Mouse (Mus musculus) 3T3-L1 (cell line): ENCODE results near the gene Nrarp.

Experiments used
- DNase-seq: peaks from one replicate; pipeline ENCODE4 v3.0.0-alpha.2; 2015; ENCODE audit warnings: low read depth, low spot score

Gene Nrarp

GRCm38 (mm10) chr2:25180478-25180903, at the start of gene Nrarp:
Gene Nrarp, plus strand, starts transcription at chr2:25180758.
- DNase-seq = no peak

GRCm38 (mm10) chr2:25131601-25132000, 49.0 kb upstream of the Nrarp start:
- DNase-seq = no peak

GRCm38 (mm10) chr2:25137832-25138231, 42.7 kb upstream of the Nrarp start:
- DNase-seq = no peak

GRCm38 (mm10) chr2:25141185-25141584, 39.4 kb upstream of the Nrarp start:
- DNase-seq = no peak

GRCm38 (mm10) chr2:25141921-25142320, 38.6 kb upstream of the Nrarp start:
- no peak for DNase-seq

- DNase-seq = peak; percentile 76
Measured at GRCm38 (mm10) chr2:25145346-25145745, 35.2 kb upstream of the Nrarp start.

- no peak for DNase-seq
Measured at GRCm38 (mm10) chr2:25147398-25147797, 33.2 kb upstream of the Nrarp start.

- DNase-seq = no peak
Measured at GRCm38 (mm10) chr2:25147892-25148291, 32.7 kb upstream of the Nrarp start.

- peak; percentile 40 for DNase-seq
Measured at GRCm38 (mm10) chr2:25149643-25150042, 30.9 kb upstream of the Nrarp start.

GRCm38 (mm10) chr2:25151280-25151956, 29.1 kb upstream of the Nrarp start:
- no peak for DNase-seq

GRCm38 (mm10) chr2:25156177-25156576, 24.4 kb upstream of the Nrarp start:
- DNase-seq = no peak

- DNase-seq = peak; percentile 58
Measured at GRCm38 (mm10) chr2:25156990-25157389, 23.6 kb upstream of the Nrarp start.

GRCm38 (mm10) chr2:25157655-25158054, 22.9 kb upstream of the Nrarp start:
- DNase-seq = peak; percentile 75

GRCm38 (mm10) chr2:25167481-25167880, 13.1 kb upstream of the Nrarp start:
- DNase-seq = no peak

- DNase-seq = no peak
Measured at GRCm38 (mm10) chr2:25167919-25168664, 12.5 kb upstream of the Nrarp start.

GRCm38 (mm10) chr2:25168665-25168978, 11.9 kb upstream of the Nrarp start:
- DNase-seq = no peak

- DNase-seq = no peak
Measured at GRCm38 (mm10) chr2:25169778-25170177, 10.8 kb upstream of the Nrarp start.

- no peak for DNase-seq
Measured at GRCm38 (mm10) chr2:25170326-25171100, 10.0 kb upstream of the Nrarp start.

GRCm38 (mm10) chr2:25171101-25171768, 9.3 kb upstream of the Nrarp start:
- DNase-seq = no peak

GRCm38 (mm10) chr2:25171769-25172153, 8.8 kb upstream of the Nrarp start:
- no peak for DNase-seq

GRCm38 (mm10) chr2:25172629-25173028, 7.9 kb upstream of the Nrarp start:
- DNase-seq = peak; percentile 79

- DNase-seq = no peak
Measured at GRCm38 (mm10) chr2:25173821-25174220, 6.7 kb upstream of the Nrarp start.
